8 mouse cellular contexts compared by ENCODE assay signal in the genomic region with DNA sequence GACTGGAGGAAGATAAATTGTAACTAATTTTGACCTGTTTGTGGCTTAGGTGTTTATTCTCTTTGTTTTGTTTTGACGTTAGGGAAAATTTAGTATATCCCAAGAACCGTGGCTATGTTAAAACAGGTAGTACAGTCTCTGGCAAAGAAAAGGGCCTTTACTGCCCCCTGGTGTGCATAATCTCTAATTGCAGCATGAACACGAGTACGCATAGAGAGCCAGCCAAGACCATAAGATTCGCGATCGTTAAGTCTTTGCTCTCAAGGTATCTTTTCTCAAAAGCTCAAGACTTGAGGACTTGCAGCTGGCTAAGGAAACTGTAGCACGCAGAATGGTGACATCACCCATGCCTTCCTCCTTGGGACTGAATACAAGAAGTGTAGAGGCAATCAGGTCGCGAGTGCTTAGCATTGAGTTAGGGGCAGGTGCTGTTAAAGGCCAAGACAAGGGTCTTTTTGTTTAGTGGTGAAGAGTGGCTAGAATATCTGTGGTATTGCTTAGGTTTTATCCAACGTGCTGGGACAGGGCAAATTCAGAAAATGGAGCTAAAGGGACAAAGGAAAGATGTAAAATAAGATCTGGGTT. TPM values are rescaled to one million over a fixed set of nuclear protein-coding genes. Genes with fewer than 3 reads are reported as not detected.
A peak's percentile ranks its signal among the peaks of the same experiment; 100 is the strongest.
DNase-seq lines count a peak whose midpoint lies in the region; ATAC-seq and TF ChIP-seq lines count a peak whose summit lies in the region.

No protein-coding gene starts in this region.

- no peak overlapping the region for H3K9ac ChIP-seq in hindbrain, embryonic 15.5 days
- no peak overlapping the region for H3K9ac ChIP-seq in lung, postnatal 0 days (replicated peaks; ENCODE audit: low read depth)

- no peak for TF ChIP-seq POLR2A in cerebellum, adult 2 months (IDR thresholded peaks at IDR 0.05; ENCODE audit: borderline replicate concordance, insufficient read depth, low read length)

- no peaks in the 10 kb centered on the region for H3K4me1 ChIP-seq in cerebellum, adult 2 months (ENCODE audit: control insufficient read depth, insufficient read depth, low read length)
- no peaks in the 10 kb centered on the region for H3K4me1 ChIP-seq in hindbrain, embryonic 15.5 days (replicated peaks)
- H3K4me1 ChIP-seq in lung, postnatal 0 days (ENCODE audit: insufficient read depth, low read depth, low read length), result no peaks in the 10 kb centered on the region

- no peaks in the 10 kb centered on the region for H3K9me3 ChIP-seq in hindbrain, embryonic 15.5 days
- H3K9me3 ChIP-seq in lung, postnatal 0 days (ENCODE audit: low read length), result no peaks in the 10 kb centered on the region

- TF ChIP-seq CTCF in cerebellum, adult 2 months (IDR thresholded peaks at IDR 0.05; ENCODE audit: borderline replicate concordance, insufficient read depth, low read depth, low read length), result peak; percentile 52; the same call in 1 of the 2 replicates
- TF ChIP-seq CTCF in lung, postnatal 0 days (IDR thresholded peaks at IDR 0.05), result peak; percentile 87

- peak overlapping the region; percentile 8; the same call in 1 of the 2 replicates for H3K4me2 ChIP-seq in hindbrain, embryonic 15.5 days
- H3K4me2 ChIP-seq in lung, postnatal 0 days (replicated peaks; ENCODE audit: low read depth, low read length), result no peak overlapping the region

- H3K27me3 ChIP-seq in cerebellum, adult 2 months (ENCODE audit: control insufficient read depth, insufficient read depth, low read length), result no peaks in the 10 kb centered on the region
- no peaks in the 10 kb centered on the region for H3K27me3 ChIP-seq in hindbrain, embryonic 15.5 days
- H3K27me3 ChIP-seq in lung, postnatal 0 days (replicated peaks; ENCODE audit: insufficient read depth, low read length), result no peaks in the 10 kb centered on the region

- WGBS in cerebellum, adult 2 months, result 24% methylated on average over 11 of the region's 11 CpGs
- WGBS in hindbrain, embryonic 15.5 days, result 30% methylated on average over 11 of the region's 11 CpGs
- 22% methylated on average over 11 of the region's 11 CpGs for WGBS in lung, postnatal 0 days

- TF ChIP-seq EP300 in lung, postnatal 0 days (IDR thresholded peaks at IDR 0.05), result no peak

- no peaks in the 10 kb centered on the region for H3K36me3 ChIP-seq in hindbrain, embryonic 15.5 days
- no peaks in the 10 kb centered on the region for H3K36me3 ChIP-seq in lung, postnatal 0 days (ENCODE audit: insufficient read depth, low read length)

- ATAC-seq in frontal cortex, adult (ENCODE audit: low TSS enrichment), result peak; percentile 93
- ATAC-seq in hindbrain, embryonic 15.5 days (ENCODE audit: low FRiP score, low read depth), result peak; percentile 30; the same call in 1 of the 2 replicates
- ATAC-seq in lung, postnatal 0 days, result peak; percentile 68
- no peak for ATAC-seq in activated CD4-positive, CD25-positive, alpha-beta regulatory T cell, adult 4 months

- no peak overlapping the region for H3K27ac ChIP-seq in cerebellum, adult 2 months (ENCODE audit: insufficient read depth, low read length)
- no peak overlapping the region for H3K27ac ChIP-seq in hindbrain, embryonic 15.5 days (replicated peaks)
- no peak overlapping the region for H3K27ac ChIP-seq in lung, postnatal 0 days (ENCODE audit: low read length)

- DNase-seq in R1 (ENCODE audit: low read depth, low spot score), result peak; percentile 80
- peak; percentile 51 to 59 for DNase-seq in cerebellum, adult 2 months
- peak; percentile 64 to 77 for DNase-seq in layer of hippocampus, postnatal 10 days (ENCODE audit: low spot score in 2 of 2)
- peak; percentile 78 for DNase-seq in lung, postnatal 0 days (ENCODE audit: low spot score)
- peak; percentile 49 for DNase-seq in retina, postnatal 7 days (ENCODE audit: low read depth, low spot score)

- no peak overlapping the region for H3K4me3 ChIP-seq in cerebellum, adult 2 months (replicated peaks; ENCODE audit: insufficient read depth, low read depth, low read length)
- no peak overlapping the region for H3K4me3 ChIP-seq in hindbrain, embryonic 15.5 days
- no peak overlapping the region for H3K4me3 ChIP-seq in lung, postnatal 0 days (ENCODE audit: low read depth, low read length)

RNA-seq across cellular contexts. Expression of a gene that starts 35.8 kb away (rescaled TPM):
- 301 and 339 TPM in 2 replicates for polyA plus RNA-seq in cerebellum, adult 2 months (2012; rRNA removed)
- 170 and 181 TPM in 2 replicates for polyA plus RNA-seq in hindbrain, embryonic 15.5 days (2015; fragmentation: Nextera tagmentation; extraction: Ambion mirVana)
- total RNA-seq in layer of hippocampus, postnatal 10 days (2021), result 100 to 1,000 TPM; 214 to 229 TPM
- 1,194 and 1,245 TPM in 2 replicates for polyA plus RNA-seq in lung, postnatal 0 days (2015; fragmentation: Nextera tagmentation; extraction: Ambion mirVana)
- polyA plus RNA-seq in activated CD4-positive, CD25-positive, alpha-beta regulatory T cell, adult 4 months (2017; shearing (Covaris generic)), result 100 to 1,000 TPM; 287 to 330 TPM
